Mouse (Mus musculus) adrenal gland, postnatal 4 days (tissue): ENCODE measurements at regions not wholly inside any gene's neighbourhood (a gene's known extent, or its start where the extent isn't known, plus 50 kb on each side); places are given as distances from the start of the nearest gene placed in this dataset.

Experiments
- DNase-seq, 2 experiments: peaks; one replicate each; pipeline ENCODE4 v3.0.0; 2021 to 2022; ENCODE audit warnings: low spot score in 2 of 2, mixed read lengths in 2 of 2

DNA sequence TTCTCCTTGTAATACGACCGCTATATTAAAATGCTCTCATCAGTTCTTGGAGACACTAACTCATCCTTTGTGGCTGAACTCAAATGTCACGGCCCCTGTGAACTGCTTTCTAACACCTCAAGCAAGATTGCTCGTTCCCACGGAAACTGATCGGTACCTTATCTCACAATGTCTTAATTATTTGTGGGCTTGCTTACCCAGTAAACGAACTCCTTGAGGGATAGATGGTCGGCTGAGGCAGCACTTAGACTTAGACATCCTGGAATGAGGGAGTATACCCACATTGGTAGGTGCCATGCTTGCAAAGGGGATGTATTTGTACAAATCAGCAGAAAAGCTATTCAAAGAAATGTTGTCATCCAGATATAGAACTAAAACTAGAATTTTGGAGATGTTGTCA, 92.9 kb upstream of the Rap1b start:
- no peak for DNase-seq

GRCm38 (mm10) chr10:117940441-117941265, 94.8 kb upstream of the Rap1b start:
- no peak for DNase-seq

- DNase-seq = no peak
These were observed 95.4 kb upstream of the Rap1b start for GRCm38 (mm10) chr10:117941266-117941651.

GRCm38 (mm10) chr10:117943702-117944307, 98.0 kb upstream of the Rap1b start:
- DNase-seq = no peak

- no peak for DNase-seq
These were observed 101.4 kb upstream of the Rap1b start for GRCm38 (mm10) chr10:117947191-117947590.

DNA sequence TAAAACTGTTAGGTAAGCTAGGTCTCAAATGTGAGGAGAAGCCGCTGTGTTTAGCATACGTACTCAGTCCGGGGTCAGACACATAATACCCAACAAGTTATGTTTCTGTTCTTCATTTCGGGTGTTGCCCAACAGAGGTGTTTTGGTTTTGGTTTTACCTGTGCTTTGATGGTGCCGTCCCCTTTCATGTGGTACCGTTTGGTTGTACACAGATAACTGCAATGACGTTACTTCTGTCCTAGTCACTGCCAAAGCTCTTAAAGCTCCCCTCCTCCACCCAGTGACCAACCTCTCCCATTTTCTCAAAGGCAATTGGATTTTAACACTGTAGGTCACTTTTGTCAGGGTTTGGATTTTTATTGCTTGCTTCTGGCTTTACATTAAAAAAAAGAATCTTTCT, 102.1 kb upstream of the Rap1b start:
- no peak for DNase-seq

- no peak for DNase-seq
These were observed 106.5 kb upstream of the Rap1b start for GRCm38 (mm10) chr10:117952116-117953025.

DNA sequence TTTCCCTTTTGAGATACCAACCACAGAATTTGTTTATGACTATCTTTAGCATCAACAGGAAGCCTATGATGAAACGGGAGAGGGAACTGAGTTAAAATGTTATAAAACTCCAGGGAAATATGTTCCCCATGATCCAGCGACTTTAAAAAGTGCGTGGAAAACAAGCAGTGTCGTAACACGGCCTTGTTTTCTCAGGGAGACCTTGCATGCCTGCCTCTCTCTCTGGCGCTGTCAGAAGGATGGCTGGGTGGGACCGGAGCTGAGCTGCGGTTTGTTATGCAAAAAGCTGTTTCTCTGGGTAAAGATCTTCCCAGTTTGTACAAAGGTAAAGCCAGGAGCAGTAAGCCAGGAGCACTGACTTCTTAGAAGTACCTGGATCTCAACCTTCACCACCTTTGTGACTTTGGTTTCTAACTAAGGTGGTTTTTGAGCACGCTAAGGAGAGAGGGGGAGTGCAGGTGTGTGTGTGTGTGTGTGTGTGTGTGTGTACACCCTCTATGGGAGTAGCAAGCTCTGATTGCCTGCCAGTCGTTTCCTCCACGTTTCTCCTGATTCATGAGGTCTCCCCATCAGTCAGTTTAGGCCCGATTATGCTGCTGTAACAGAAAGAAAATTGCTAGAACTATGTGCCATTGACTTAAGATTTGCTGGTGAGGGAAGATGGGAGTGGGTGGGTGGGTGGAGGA, 107.3 kb upstream of the Rap1b start:
- no peak for DNase-seq

GRCm38 (mm10) chr10:117956174-117956950, 110.5 kb upstream of the Rap1b start:
- no peak for DNase-seq

GRCm38 (mm10) chr10:117974706-117975105, 128.9 kb upstream of the Rap1b start:
- DNase-seq = no peak

DNA sequence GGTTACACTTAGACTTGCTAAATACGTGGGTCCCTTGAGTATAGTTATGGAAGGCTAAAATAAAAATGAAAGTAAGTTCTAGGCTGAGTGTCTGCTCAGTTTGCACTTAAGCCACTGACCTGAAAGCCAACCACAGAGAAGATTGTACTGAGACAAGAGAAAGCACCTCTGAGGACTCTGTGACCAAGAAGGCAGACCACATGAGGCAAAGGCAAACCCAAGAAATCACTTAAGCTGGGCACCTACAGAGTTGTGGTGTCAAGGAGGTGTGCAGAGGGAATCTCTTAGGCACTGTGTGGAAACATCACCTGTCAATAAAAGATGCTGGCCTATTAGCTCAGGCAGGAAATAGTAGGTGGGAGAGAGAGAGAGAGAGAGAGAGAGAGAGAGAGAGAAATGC, 129.6 kb upstream of the Rap1b start:
- no peak for DNase-seq

- DNase-seq = no peak
These were observed 133.3 kb upstream of the Rap1b start for GRCm38 (mm10) chr10:117979091-117979490.

GRCm38 (mm10) chr10:117982611-117983210, 136.9 kb upstream of the Rap1b start:
- no peak for DNase-seq

DNA sequence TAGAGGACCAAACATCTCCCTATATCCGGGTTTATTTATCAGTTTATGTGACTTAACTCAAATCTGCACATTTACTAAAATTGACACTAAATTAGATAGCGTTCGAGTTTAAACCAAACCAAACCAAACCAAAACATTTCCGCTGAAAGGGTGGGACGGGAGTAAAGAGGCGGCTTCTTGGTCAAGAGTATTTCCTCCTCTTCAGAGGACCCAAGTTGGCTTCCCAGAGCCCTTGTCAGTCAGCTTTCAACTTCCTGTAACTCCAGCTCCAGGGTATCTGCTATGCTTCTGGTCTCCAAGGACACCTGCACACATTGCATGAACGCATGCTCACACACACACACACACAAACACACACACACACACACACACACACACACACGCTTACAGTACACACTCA, 137.4 kb upstream of the Rap1b start:
- DNase-seq = no peak

DNA sequence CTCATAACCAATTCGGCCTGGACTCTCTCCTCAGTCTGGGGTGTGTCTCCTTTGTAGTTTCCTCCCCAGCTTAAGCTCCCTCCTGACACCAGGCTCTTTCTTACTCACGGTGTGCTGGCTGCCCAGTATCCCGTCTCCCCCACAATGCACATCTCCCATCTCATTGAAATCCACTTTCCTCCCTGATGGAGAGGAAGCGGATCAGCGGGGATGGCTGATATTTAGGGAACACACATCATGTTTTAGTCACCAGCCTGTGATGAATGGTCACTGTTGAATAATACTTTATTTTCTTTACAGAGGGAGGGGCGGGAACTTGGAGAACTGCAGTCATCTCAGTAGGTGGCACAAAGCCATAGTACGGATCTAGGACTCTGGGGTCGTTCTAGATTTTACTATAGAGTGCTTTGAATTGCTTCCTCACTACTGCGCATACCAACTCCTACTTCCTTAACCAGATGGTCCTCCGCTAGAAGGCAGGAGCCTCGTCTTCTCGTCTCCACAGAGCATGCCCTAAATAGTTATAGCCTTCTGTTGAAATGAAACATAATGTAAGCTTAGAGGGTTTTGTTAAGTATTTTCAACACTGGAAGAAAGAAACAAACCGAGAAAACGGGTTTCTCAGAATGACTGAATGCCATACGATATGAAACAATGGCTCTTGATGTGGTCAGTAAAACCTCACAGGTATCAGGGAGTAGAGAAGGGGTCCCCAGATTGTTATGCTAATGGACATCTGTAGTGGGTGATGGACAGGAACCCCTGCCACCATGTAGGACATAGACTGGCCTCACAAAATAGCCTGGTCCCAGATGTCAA, 139.2 kb upstream of the Rap1b start:
- DNase-seq = no peak

GRCm38 (mm10) chr10:117987620-117988019, 141.8 kb upstream of the Rap1b start:
- no peak for DNase-seq

GRCm38 (mm10) chr10:117988076-117988475, 142.2 kb upstream of the Rap1b start:
- DNase-seq = no peak

DNA sequence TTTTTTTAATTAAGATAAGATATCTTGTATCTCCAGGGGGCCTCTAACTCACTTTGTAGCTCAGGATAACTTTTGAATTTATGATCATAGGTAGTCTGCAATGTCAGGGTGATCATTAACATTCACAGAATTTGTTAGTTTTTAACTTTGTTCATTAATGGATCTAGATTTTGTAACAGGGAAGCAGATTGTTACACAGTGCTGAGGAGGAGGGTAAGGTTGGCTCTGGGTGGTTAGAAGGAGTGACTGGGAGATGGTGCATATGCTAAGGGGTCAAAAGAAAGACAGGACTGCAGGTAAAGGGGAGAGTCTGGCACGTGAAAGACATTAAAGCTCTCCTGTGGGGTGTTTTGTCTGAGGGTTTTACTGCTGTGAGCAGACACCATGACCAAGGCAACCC, 145.3 kb upstream of the Rap1b start:
- DNase-seq = no peak

DNA sequence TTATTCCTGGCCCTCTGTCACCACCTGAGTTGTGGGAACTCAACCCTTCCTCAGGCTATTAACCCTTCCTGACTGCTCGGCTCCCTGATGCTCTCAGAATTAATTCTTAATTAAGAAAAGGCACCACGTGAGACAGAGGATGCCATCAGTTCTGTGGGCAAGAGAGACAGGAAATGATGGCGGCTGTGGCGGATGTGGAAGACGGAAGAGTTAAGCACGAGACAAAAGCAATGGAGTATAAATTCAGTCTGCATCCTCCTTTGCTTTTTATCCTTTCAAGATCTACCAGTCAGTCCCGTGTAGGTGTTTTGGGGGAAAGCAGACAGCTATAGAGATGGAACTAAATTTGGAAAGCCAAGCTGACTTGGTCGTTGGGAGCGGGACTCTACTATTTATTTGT, 146.5 kb upstream of the Rap1b start:
- no peak for DNase-seq
